Mouse (Mus musculus): Measurements from ENCODE around the gene Sgip1. TPM values are rescaled to one million over a fixed set of nuclear protein-coding genes. Genes with fewer than 3 reads are reported as not detected.

The Sgip1 gene
- polyA plus RNA-seq, 1 experiment from 2014 or later, result 13.0 TPM

GRCm38 (mm10) chr4:102955294-102955956 is 214.3 kb downstream of the Sgip1 start:
- peaks cover 4% of the 10 kb centered on the region; the same call in 1 of the 2 replicates for H3K4me1 ChIP-seq (replicated peaks; ENCODE audit: control insufficient read depth, insufficient read depth, low read length)
- DNase-seq (ENCODE audit: low spot score) (no peak), ATAC-seq (replicated peaks; ENCODE audit: low FRiP score, low TSS enrichment, low read depth) (no peak)
- no peak overlapping the region for H3K4me2 ChIP-seq (ENCODE audit: low read length)
- no peaks in the 10 kb centered on the region for H3K9me3 ChIP-seq (ENCODE audit: control insufficient read depth, low read length)
- H3K27ac ChIP-seq (ENCODE audit: low read depth), result no peak overlapping the region
- no peak overlapping the region for H3K9ac ChIP-seq (ENCODE audit: low read length)
- H3K4me3 ChIP-seq (ENCODE audit: low read depth, low read length), result no peak overlapping the region
- H3K27me3 ChIP-seq (replicated peaks; ENCODE audit: control insufficient read depth, insufficient read depth, low read length), result no peaks in the 10 kb centered on the region
- H3K36me3 ChIP-seq (ENCODE audit: control insufficient read depth, insufficient read depth, low read length), result no peaks in the 10 kb centered on the region
- 67% methylated on average over 17 of the region's 17 CpGs for WGBS

DNA sequence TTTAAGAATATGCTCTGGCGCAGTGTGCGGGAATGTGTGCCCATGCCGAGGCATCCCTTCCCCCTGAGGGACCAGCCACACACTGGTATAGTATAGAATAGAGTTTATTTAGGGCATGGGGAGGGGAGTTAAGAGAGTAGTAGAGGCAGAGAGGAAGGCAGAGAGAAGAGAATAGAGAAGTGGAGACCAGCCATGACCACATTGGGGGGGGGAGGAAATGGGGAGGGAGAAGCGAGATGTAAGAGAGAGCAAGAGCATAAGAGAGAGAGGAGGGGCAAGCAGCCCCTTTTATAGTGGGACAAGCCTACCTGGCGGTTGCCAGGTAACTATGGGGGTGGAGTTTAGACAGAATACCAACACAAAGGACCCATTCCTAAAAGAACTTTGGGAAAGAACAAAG is 218.3 kb downstream of the Sgip1 start:
- Histone ChIP-seq H3K27me3 (replicated peaks; ENCODE audit: control insufficient read depth, insufficient read depth, low read length) (no peaks in the 10 kb centered on the region), H3K4me2 (ENCODE audit: low read length) (no peak overlapping the region), H3K4me1 (replicated peaks; ENCODE audit: control insufficient read depth, insufficient read depth, low read length) (peaks cover 4% of the 10 kb centered on the region; the same call in 1 of the 2 replicates), H3K9ac (ENCODE audit: low read length) (no peak overlapping the region), H3K36me3 (ENCODE audit: control insufficient read depth, insufficient read depth, low read length) (no peaks in the 10 kb centered on the region), H3K4me3 (ENCODE audit: low read depth, low read length) (no peak overlapping the region), H3K9me3 (ENCODE audit: control insufficient read depth, low read length) (no peaks in the 10 kb centered on the region), H3K27ac (ENCODE audit: low read depth) (no peak overlapping the region)
- DNase-seq (ENCODE audit: low spot score) (no peak), ATAC-seq (replicated peaks; ENCODE audit: low FRiP score, low TSS enrichment, low read depth) (no peak)
- WGBS, result 90% methylated on average over 5 of the region's 5 CpGs

- Histone ChIP-seq H3K27ac (ENCODE audit: low read depth) (no peak overlapping the region), H3K9ac (ENCODE audit: low read length) (no peak overlapping the region), H3K9me3 (ENCODE audit: control insufficient read depth, low read length) (no peaks in the 10 kb centered on the region), H3K36me3 (ENCODE audit: control insufficient read depth, insufficient read depth, low read length) (no peaks in the 10 kb centered on the region), H3K4me1 (replicated peaks; ENCODE audit: control insufficient read depth, insufficient read depth, low read length) (no peaks in the 10 kb centered on the region), H3K4me3 (ENCODE audit: low read depth, low read length) (no peak overlapping the region), H3K4me2 (ENCODE audit: low read length) (no peak overlapping the region), H3K27me3 (replicated peaks; ENCODE audit: control insufficient read depth, insufficient read depth, low read length) (no peaks in the 10 kb centered on the region)
- ATAC-seq (replicated peaks; ENCODE audit: low FRiP score, low TSS enrichment, low read depth) (no peak), DNase-seq (ENCODE audit: low spot score) (no peak)
- WGBS, result 71% methylated on average over 3 of the region's 3 CpGs
Measured at GRCm38 (mm10) chr4:102964174-102964573, 223.1 kb downstream of the Sgip1 start.

DNA sequence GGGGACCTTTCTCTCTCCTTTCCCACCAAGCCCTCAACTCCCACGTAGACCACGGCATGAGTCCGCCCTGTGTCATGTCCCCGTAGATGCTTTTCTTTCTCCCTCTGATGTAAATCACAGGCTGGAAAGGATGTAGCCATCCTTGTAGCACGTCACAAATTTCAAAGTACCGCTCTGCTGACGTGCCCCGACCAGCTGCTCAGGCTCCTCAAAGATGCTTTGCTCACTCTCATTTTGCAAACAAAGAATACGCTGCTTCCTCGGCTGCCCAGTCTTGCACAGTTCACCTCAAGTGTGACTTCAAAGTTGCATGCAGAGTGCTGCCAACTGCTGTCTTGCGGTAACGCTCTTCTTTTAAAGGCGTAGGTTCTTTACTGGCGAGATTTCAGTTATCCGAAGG is 226.7 kb downstream of the Sgip1 start:
- Histone ChIP-seq H3K27ac (ENCODE audit: low read depth) (no peak overlapping the region), H3K36me3 (ENCODE audit: control insufficient read depth, insufficient read depth, low read length) (no peaks in the 10 kb centered on the region), H3K9me3 (ENCODE audit: control insufficient read depth, low read length) (no peaks in the 10 kb centered on the region), H3K4me2 (ENCODE audit: low read length) (no peak overlapping the region), H3K9ac (ENCODE audit: low read length) (no peak overlapping the region), H3K4me3 (ENCODE audit: low read depth, low read length) (no peak overlapping the region), H3K27me3 (replicated peaks; ENCODE audit: control insufficient read depth, insufficient read depth, low read length) (no peaks in the 10 kb centered on the region), H3K4me1 (replicated peaks; ENCODE audit: control insufficient read depth, insufficient read depth, low read length) (no peaks in the 10 kb centered on the region)
- ATAC-seq (replicated peaks; ENCODE audit: low FRiP score, low TSS enrichment, low read depth) (no peak), DNase-seq (ENCODE audit: low spot score) (no peak)
- 81% methylated on average over 15 of the region's 15 CpGs for WGBS

- DNase-seq (ENCODE audit: low spot score) (no peak), ATAC-seq (replicated peaks; ENCODE audit: low FRiP score, low TSS enrichment, low read depth) (no peak)
- no peaks in the 10 kb centered on the region for H3K27me3 ChIP-seq (replicated peaks; ENCODE audit: control insufficient read depth, insufficient read depth, low read length)
- H3K4me3 ChIP-seq (ENCODE audit: low read depth, low read length), result no peak overlapping the region
- H3K4me2 ChIP-seq (ENCODE audit: low read length), result no peak overlapping the region
- no peaks in the 10 kb centered on the region for H3K9me3 ChIP-seq (ENCODE audit: control insufficient read depth, low read length)
- H3K4me1 ChIP-seq (replicated peaks; ENCODE audit: control insufficient read depth, insufficient read depth, low read length), result no peaks in the 10 kb centered on the region
- no peak overlapping the region for H3K9ac ChIP-seq (ENCODE audit: low read length)
- H3K36me3 ChIP-seq (ENCODE audit: control insufficient read depth, insufficient read depth, low read length), result no peaks in the 10 kb centered on the region
- WGBS, result 90% methylated on average over 5 of the region's 5 CpGs
- no peak overlapping the region for H3K27ac ChIP-seq (ENCODE audit: low read depth)
Measured at GRCm38 (mm10) chr4:102969599-102969998, 228.5 kb downstream of the Sgip1 start.

GRCm38 (mm10) chr4:102971159-102971558 is 230.1 kb downstream of the Sgip1 start:
- Histone ChIP-seq H3K4me1 (replicated peaks; ENCODE audit: control insufficient read depth, insufficient read depth, low read length) (no peaks in the 10 kb centered on the region), H3K36me3 (ENCODE audit: control insufficient read depth, insufficient read depth, low read length) (no peaks in the 10 kb centered on the region), H3K9ac (ENCODE audit: low read length) (no peak overlapping the region), H3K27ac (ENCODE audit: low read depth) (no peak overlapping the region), H3K4me3 (ENCODE audit: low read depth, low read length) (no peak overlapping the region), H3K9me3 (ENCODE audit: control insufficient read depth, low read length) (no peaks in the 10 kb centered on the region), H3K4me2 (ENCODE audit: low read length) (no peak overlapping the region), H3K27me3 (replicated peaks; ENCODE audit: control insufficient read depth, insufficient read depth, low read length) (no peaks in the 10 kb centered on the region)
- no peak for ATAC-seq (replicated peaks; ENCODE audit: low FRiP score, low TSS enrichment, low read depth)
- DNase-seq (ENCODE audit: low spot score), result no peak
- WGBS, result 70% methylated on average over 5 of the region's 5 CpGs

DNA sequence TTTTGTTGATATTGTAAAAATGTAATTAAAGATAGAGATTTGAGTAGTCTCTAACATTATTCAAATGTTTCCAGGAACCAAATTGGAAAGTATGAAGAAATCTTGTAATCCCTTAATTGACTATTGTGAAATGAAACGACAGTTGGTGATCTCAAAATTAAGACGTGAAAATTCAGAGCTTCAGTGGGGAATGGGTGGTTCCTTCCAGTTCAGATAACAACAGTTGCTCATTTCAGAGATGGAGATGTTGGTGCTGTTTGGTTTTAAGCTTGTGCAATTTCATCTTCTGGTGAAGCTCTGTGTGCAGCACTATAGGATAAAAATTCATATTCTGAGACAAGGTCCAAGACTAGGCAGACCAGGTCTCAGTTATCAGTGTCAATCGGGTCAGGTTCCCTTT is 231.0 kb downstream of the Sgip1 start:
- ATAC-seq (replicated peaks; ENCODE audit: low FRiP score, low TSS enrichment, low read depth) (no peak), DNase-seq (ENCODE audit: low spot score) (peak; percentile 27)
- Histone ChIP-seq H3K9me3 (ENCODE audit: control insufficient read depth, low read length) (no peaks in the 10 kb centered on the region), H3K9ac (ENCODE audit: low read length) (no peak overlapping the region), H3K4me2 (ENCODE audit: low read length) (no peak overlapping the region), H3K27me3 (replicated peaks; ENCODE audit: control insufficient read depth, insufficient read depth, low read length) (no peaks in the 10 kb centered on the region), H3K4me3 (ENCODE audit: low read depth, low read length) (no peak overlapping the region), H3K36me3 (ENCODE audit: control insufficient read depth, insufficient read depth, low read length) (no peaks in the 10 kb centered on the region), H3K4me1 (replicated peaks; ENCODE audit: control insufficient read depth, insufficient read depth, low read length) (no peaks in the 10 kb centered on the region; the same call in 1 of the 2 replicates), H3K27ac (ENCODE audit: low read depth) (no peak overlapping the region)
- WGBS, result 83% methylated on average over 3 of the region's 3 CpGs

- H3K27me3 ChIP-seq (replicated peaks; ENCODE audit: control insufficient read depth, insufficient read depth, low read length), result peaks cover 6% of the 10 kb centered on the region; the same call in 1 of the 2 replicates
- H3K9me3 ChIP-seq (ENCODE audit: control insufficient read depth, low read length), result no peaks in the 10 kb centered on the region
- no peak overlapping the region for H3K4me2 ChIP-seq (ENCODE audit: low read length)
- H3K36me3 ChIP-seq (ENCODE audit: control insufficient read depth, insufficient read depth, low read length), result no peaks in the 10 kb centered on the region
- peaks cover 3% of the 10 kb centered on the region; the same call in 1 of the 2 replicates for H3K4me1 ChIP-seq (replicated peaks; ENCODE audit: control insufficient read depth, insufficient read depth, low read length)
- H3K4me3 ChIP-seq (ENCODE audit: low read depth, low read length), result no peak overlapping the region
- peak; percentile 25 for DNase-seq (ENCODE audit: low spot score)
- ATAC-seq (replicated peaks; ENCODE audit: low FRiP score, low TSS enrichment, low read depth), result no peak
- no peak overlapping the region for H3K9ac ChIP-seq (ENCODE audit: low read length)
- H3K27ac ChIP-seq (ENCODE audit: low read depth), result no peak overlapping the region
- 69% methylated on average over 5 of the region's 5 CpGs for WGBS
Measured at GRCm38 (mm10) chr4:102974172-102974571, 233.1 kb downstream of the Sgip1 start.
